Mouse (Mus musculus) thymus, adult 2 months (tissue): Measurements from ENCODE around the gene Rnf2. TPM values are rescaled to one million over a fixed set of nuclear protein-coding genes. Genes with fewer than 3 reads are reported as not detected.
"Not testable (repeated sequence)": the region's sequence is repeated elsewhere in the genome, so short reads cannot be mapped to it uniquely, and the experiment has no call there.

Experiments
- DNase-seq: peaks from one replicate; pipeline ENCODE4 v3.0.0; 2021
- H3K27ac ChIP-seq: fragments of 200-500 bp; 2 replicates; pipeline ENCODE4 v1.5.1; 2012; ENCODE audit warnings: low read length, control low read depth; ENCODE audit not compliant: control insufficient read depth, insufficient read depth
- H3K27me3 ChIP-seq: fragments of 200-500 bp; 2 replicates; pipeline ENCODE4 v1.6.1; 2012; ENCODE audit warnings: mild to moderate bottlenecking, low read length, moderate library complexity, mixed read lengths; ENCODE audit not compliant: control insufficient read depth, insufficient read depth
- H3K36me3 ChIP-seq: fragments of 200-500 bp; 2 replicates; pipeline ENCODE4 v1.6.1; 2012; ENCODE audit warnings: mild to moderate bottlenecking, low read length, moderate library complexity; ENCODE audit not compliant: control insufficient read depth, insufficient read depth
- H3K4me1 ChIP-seq: fragments of 200-500 bp; replicated peaks from 2 replicates; pipeline ENCODE4 v1.6.1; 2012; ENCODE audit warnings: low read length; ENCODE audit not compliant: control insufficient read depth, insufficient read depth
- H3K4me3 ChIP-seq: fragments of 200-500 bp; 2 replicates; pipeline ENCODE4 v1.5.1; 2012; ENCODE audit warnings: mild to moderate bottlenecking, low read length, control low read depth, moderate library complexity; ENCODE audit not compliant: control insufficient read depth, insufficient read depth
- CTCF ChIP-seq: fragments of 200-500 bp; IDR thresholded peaks from 2 replicates; pipeline ENCODE4 v1.5.1; 2012; ENCODE audit warnings: mild to moderate bottlenecking, control low read depth, low read length, moderate library complexity, borderline replicate concordance; ENCODE audit not compliant: control insufficient read depth, poor library complexity, insufficient read depth; ENCODE audit errors: extremely low read depth
- POLR2A ChIP-seq: fragments of 200-500 bp; IDR thresholded peaks from 2 replicates; pipeline ENCODE4 v1.6.1; 2012; ENCODE audit warnings: mild to moderate bottlenecking, low read length, control low read depth, moderate library complexity; ENCODE audit not compliant: control insufficient read depth, poor library complexity, insufficient read depth; ENCODE audit errors: extremely low read depth
- WGBS: fragments of 180-500 bp; shearing (Covaris S2); methylation state at CpG from one replicate; pipeline ENCODE4 v1.1.7; 2018; 5-methylcytosine and 5-hydroxymethylcytosine counted together
- polyA plus RNA-seq: library from polyadenylated mRNA; depleted of rRNA; stranded (reverse); fragments of >200 nt; gene quantifications from 2 replicates; pipeline ENCODE4 v1.2.3, GENCODE M21; 2012

Rnf2 gene
- polyA plus RNA-seq, 1 experiment = 36.5 TPM

DNA sequence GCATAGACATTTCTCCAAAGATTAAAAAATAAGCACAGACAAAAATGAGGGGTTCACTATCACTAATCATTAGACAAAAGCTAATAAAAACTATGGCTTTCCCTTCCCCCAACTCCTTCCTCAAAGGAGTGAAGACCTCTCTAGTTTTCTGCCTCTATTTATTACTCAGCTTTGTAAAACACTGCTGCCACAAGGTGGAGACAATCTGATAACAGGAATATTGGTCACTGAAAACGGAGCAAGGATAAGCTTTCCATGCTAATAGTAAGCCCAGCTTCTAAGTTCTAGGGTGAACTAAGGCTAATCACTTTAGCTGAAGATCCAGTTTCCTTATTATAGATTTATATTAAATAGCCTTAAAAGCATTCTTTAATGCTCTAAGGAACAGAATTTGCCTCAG lies 8.3 kb downstream of the Rnf2 start:
- H3K27ac ChIP-seq = no peak overlapping the region
- H3K36me3 ChIP-seq = no peaks in the 10 kb centered on the region
- H3K4me3 ChIP-seq = no peak overlapping the region
- no peak for DNase-seq
- H3K27me3 ChIP-seq = no peaks in the 10 kb centered on the region
- WGBS = 67% methylated on average over 1 of the region's 1 CpGs
- TF ChIP-seq POLR2A (no peak), CTCF (no peak)
- H3K4me1 ChIP-seq = peaks cover 2% of the 10 kb centered on the region

DNA sequence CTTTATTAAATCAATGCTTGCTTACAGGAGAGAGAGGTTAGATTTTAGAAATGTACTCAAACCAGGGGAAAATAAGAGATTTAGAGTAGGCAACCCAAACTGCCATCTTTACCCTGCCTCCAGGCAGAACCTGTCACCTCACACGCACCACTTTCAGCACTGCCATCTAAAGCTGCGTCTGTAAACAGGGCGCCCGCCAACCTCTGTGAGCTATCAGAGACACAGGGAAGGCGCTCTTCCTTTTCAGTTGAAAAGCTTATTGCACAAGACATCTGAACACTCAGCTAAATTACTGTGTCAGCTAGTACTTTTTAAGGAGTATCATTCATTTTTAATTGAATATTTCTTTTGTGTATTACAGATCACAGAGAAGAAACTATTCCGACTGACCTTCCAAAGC lies 10.9 kb downstream of the Rnf2 start:
- no peak for DNase-seq
- peaks cover 2% of the 10 kb centered on the region for H3K4me1 ChIP-seq
- no peak overlapping the region for H3K4me3 ChIP-seq
- 67% methylated on average over 6 of the region's 6 CpGs for WGBS
- no peak overlapping the region for H3K27ac ChIP-seq
- no peaks in the 10 kb centered on the region for H3K36me3 ChIP-seq
- TF ChIP-seq POLR2A (no peak), CTCF (no peak)
- H3K27me3 ChIP-seq = no peaks in the 10 kb centered on the region

DNA sequence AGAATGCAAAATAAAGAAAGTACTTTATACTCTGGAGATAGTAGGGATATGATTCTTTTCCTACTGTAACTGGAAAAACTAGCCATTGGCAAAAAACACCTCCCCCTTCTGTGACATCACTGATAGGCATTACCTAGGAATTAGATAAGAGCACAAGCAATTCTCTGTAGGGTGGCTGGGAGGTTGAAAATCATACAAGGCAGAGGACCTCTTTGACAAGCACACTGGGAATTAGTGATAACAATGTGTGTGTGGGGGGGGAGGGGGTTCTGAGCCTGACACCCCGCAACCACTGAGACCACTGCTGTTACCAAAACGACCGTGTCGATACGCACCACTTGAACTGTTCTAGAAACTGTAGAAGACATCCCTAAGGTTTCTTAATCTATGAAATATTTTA lies 16.0 kb downstream of the Rnf2 start:
- H3K4me1 ChIP-seq = peaks cover 2% of the 10 kb centered on the region
- no peak overlapping the region for H3K27ac ChIP-seq
- DNase-seq = no peak
- H3K27me3 ChIP-seq = no peaks in the 10 kb centered on the region
- no peaks in the 10 kb centered on the region for H3K36me3 ChIP-seq
- no peak for TF ChIP-seq CTCF
- no peak for TF ChIP-seq POLR2A
- 91% methylated on average over 5 of the region's 5 CpGs for WGBS
- no peak overlapping the region for H3K4me3 ChIP-seq

DNA sequence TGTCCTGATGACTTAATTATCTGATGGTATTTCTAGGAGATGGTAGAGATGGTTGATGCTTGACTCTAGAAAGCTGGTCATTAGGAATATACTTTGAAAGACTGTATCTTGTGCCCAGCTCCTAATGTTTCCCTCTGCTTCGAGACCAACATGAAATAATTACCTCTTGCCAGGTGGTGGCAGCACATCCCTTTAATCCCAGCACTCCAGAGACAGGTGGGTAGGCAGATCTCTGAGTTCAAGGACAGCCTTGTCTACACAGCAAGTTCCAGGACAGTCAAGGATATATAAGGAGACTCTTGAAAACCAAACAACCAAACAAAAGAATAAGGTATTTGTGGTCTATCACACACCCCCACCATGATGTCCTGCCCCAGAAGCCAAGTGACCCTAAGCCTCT lies 17.2 kb downstream of the Rnf2 start:
- no peaks in the 10 kb centered on the region for H3K36me3 ChIP-seq
- H3K4me1 ChIP-seq = peaks cover 2% of the 10 kb centered on the region; the same call in 1 of the 2 replicates
- no peaks in the 10 kb centered on the region for H3K27me3 ChIP-seq
- no peak overlapping the region for H3K4me3 ChIP-seq
- H3K27ac ChIP-seq = no peak overlapping the region
- WGBS = 61% methylated on average over 1 of the region's 1 CpGs
- TF ChIP-seq CTCF (no peak), POLR2A (no peak)
- peak; percentile 50 for DNase-seq

DNA sequence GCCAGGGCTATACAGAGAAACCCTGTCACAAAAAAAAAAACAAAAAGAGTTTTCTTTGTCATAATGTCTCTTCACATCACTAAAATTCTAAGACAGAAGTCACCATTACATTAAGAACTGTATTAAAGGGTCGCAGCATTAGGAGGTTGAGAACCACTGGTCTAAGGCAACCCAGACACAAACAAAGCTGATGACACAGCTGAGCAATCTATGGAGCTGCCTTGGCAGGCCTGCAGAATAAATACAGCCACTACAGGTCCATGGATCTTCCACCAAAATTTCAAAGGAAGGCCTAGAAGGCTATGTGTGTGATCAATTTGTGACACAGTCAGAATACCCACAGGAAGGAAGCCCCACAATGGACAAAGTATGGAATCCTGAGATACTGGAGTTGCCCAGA lies 18.3 kb downstream of the Rnf2 start:
- 100% methylated on average over 1 of the region's 1 CpGs for WGBS
- Histone ChIP-seq H3K27me3 (no peaks in the 10 kb centered on the region), H3K4me3 (no peak overlapping the region), H3K4me1 (no peaks in the 10 kb centered on the region), H3K36me3 (no peaks in the 10 kb centered on the region; the same call in 1 of the 2 replicates), H3K27ac (no peak overlapping the region)
- TF ChIP-seq CTCF (no peak), POLR2A (no peak)
- DNase-seq = no peak

- not testable (repeated sequence) for H3K4me1 ChIP-seq, H3K4me3 ChIP-seq, DNase-seq, H3K27ac ChIP-seq, H3K27me3 ChIP-seq
- peaks cover 52% of the 10 kb centered on the region for H3K36me3 ChIP-seq
- WGBS = 93% methylated on average over 8 of the region's 8 CpGs
Observed at GRCm38 (mm10) chr1:151472386-151472785, 28.4 kb downstream of the Rnf2 start.

DNA sequence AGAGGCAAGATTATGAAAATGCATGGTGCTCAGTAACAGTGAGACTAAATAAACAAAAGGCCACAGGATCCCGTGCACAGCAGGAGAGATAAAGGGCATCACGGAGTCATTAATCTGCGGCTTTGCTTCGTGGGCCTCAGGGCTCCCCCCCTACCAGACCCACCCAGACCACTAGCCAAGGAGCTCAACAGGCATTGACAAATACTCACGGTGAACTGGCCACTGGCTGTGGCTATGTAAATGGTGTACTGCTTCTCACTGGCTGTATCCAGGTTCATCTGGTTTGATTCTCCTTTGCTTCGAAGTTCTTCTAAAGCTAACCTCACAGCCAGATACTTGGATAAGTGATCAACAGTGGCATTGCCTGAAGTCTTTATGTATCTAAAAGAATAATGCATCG lies 29.3 kb downstream of the Rnf2 start:
- WGBS = 97% methylated on average over 7 of the region's 7 CpGs
- DNase-seq = no peak
- Histone ChIP-seq H3K36me3 (peaks cover 45% of the 10 kb centered on the region), H3K4me3 (no peak overlapping the region), H3K27me3 (no peaks in the 10 kb centered on the region), H3K4me1 (no peaks in the 10 kb centered on the region), H3K27ac (no peak overlapping the region)
- TF ChIP-seq CTCF (no peak), POLR2A (no peak)
